Mouse (Mus musculus) hindbrain, embryonic 11.5 days (tissue): ENCODE data around the gene Slc44a3. TPM values are rescaled to one million over a fixed set of nuclear protein-coding genes. Genes with fewer than 3 reads are reported as not detected.
"Not testable (repeated sequence)": the region's sequence is repeated elsewhere in the genome, so short reads cannot be mapped to it uniquely, and the experiment has no call there.

Experiments used
- ATAC-seq: fragments of 200-750 bp; cut with Nextera tagmentation; 2 replicates; pipeline ENCODE4 v1.8.0; 2017; ENCODE audit warnings: mild to moderate bottlenecking, moderate TSS enrichment, moderate library complexity; ENCODE audit not compliant: low FRiP score
- DNase-seq: peaks from one replicate; pipeline ENCODE4 v3.0.0-alpha.2; 2015; ENCODE audit warnings: low spot score
- H3K27ac ChIP-seq: fragments of 300-500 bp; sonication (generic); 2 replicates; pipeline ENCODE4 v1.5.1; 2014; ENCODE audit warnings: mild to moderate bottlenecking, low read depth, low read length
- H3K27me3 ChIP-seq: fragments of 300-500 bp; sonication (generic); 2 replicates; pipeline ENCODE4 v1.6.1; 2014; ENCODE audit warnings: mild to moderate bottlenecking, low read length, moderate library complexity, mixed read lengths; ENCODE audit not compliant: control insufficient read depth, insufficient read depth
- H3K36me3 ChIP-seq: fragments of 300-500 bp; sonication (generic); 2 replicates; pipeline ENCODE4 v1.6.1; 2014; ENCODE audit warnings: mild to moderate bottlenecking, low read length, moderate library complexity, mixed read lengths; ENCODE audit not compliant: control insufficient read depth, insufficient read depth
- H3K4me1 ChIP-seq: fragments of 300-500 bp; sonication (generic); replicated peaks from 2 replicates; pipeline ENCODE4 v1.6.1; 2014; ENCODE audit warnings: low read length, mixed read lengths; ENCODE audit not compliant: control insufficient read depth, insufficient read depth
- H3K4me2 ChIP-seq: fragments of 300-500 bp; sonication (generic); replicated peaks from 2 replicates; pipeline ENCODE4 v1.6.1; 2014; ENCODE audit warnings: mild to moderate bottlenecking, low read depth, low read length
- H3K4me3 ChIP-seq: fragments of 300-500 bp; sonication (generic); 2 replicates; pipeline ENCODE4 v1.5.1; 2014; ENCODE audit warnings: low read depth, low read length
- H3K9ac ChIP-seq: fragments of 300-500 bp; sonication (generic); 2 replicates; pipeline ENCODE4 v1.6.1; 2014; ENCODE audit warnings: low read depth, low read length
- H3K9me3 ChIP-seq: fragments of 300-500 bp; sonication (generic); 2 replicates; pipeline ENCODE4 v1.6.1; 2016; ENCODE audit warnings: low read length; ENCODE audit not compliant: control insufficient read depth
- WGBS: fragments of 180-500 bp; shearing (Covaris S2); extraction: QIAGEN DNeasy Blood & Tissue Kit; methylation state at CpG from one replicate; pipeline ENCODE4 v1.1.7; 2014; 5-methylcytosine and 5-hydroxymethylcytosine counted together
- polyA plus RNA-seq: library from polyadenylated mRNA; unstranded; fragments of >200 nt; fragmentation: Nextera tagmentation; extraction: Ambion mirVana; gene quantifications from 2 replicates; pipeline ENCODE4 v1.2.1, GENCODE M21; 2014

The Slc44a3 gene
- polyA plus RNA-seq, 1 experiment from 2014 or later = 0.86 TPM

GRCm38 (mm10) chr3:121539871-121540431 is 7.7 kb upstream of the Slc44a3 start:
- 5% methylated on average over 8 of the region's 8 CpGs for WGBS
- no peak overlapping the region for H3K9ac ChIP-seq
- peak; percentile 47 for DNase-seq

GRCm38 (mm10) chr3:121538847-121539246 is 6.6 kb upstream of the Slc44a3 start:
- H3K27ac ChIP-seq, DNase-seq, H3K4me2 ChIP-seq, H3K36me3 ChIP-seq, H3K27me3 ChIP-seq, H3K9ac ChIP-seq, H3K9me3 ChIP-seq, H3K4me1 ChIP-seq, H3K4me3 ChIP-seq, ATAC-seq: not testable (repeated sequence)
- WGBS = 78% methylated on average over 3 of the region's 3 CpGs

More at GRCm38 (mm10) chr3:121539871-121540431, 7.7 kb upstream of the Slc44a3 start:
- no peaks in the 10 kb centered on the region for H3K9me3 ChIP-seq
- no peak overlapping the region for H3K4me2 ChIP-seq
- no peaks in the 10 kb centered on the region for H3K27me3 ChIP-seq
- no peak overlapping the region for H3K4me3 ChIP-seq
- no peaks in the 10 kb centered on the region for H3K4me1 ChIP-seq
- no peak overlapping the region for H3K27ac ChIP-seq
- peak; percentile 82 for ATAC-seq
- H3K36me3 ChIP-seq = no peaks in the 10 kb centered on the region

GRCm38 (mm10) chr3:121537996-121538395 is 5.8 kb upstream of the Slc44a3 start:
- WGBS = 89% methylated on average over 3 of the region's 3 CpGs
- H3K9ac ChIP-seq = no peak overlapping the region
- H3K36me3 ChIP-seq = no peaks in the 10 kb centered on the region
- DNase-seq (no peak), ATAC-seq (no peak)
- no peak overlapping the region for H3K27ac ChIP-seq
- H3K4me1 ChIP-seq = no peaks in the 10 kb centered on the region
- no peak overlapping the region for H3K4me2 ChIP-seq
- H3K9me3 ChIP-seq = no peaks in the 10 kb centered on the region
- no peaks in the 10 kb centered on the region for H3K27me3 ChIP-seq
- H3K4me3 ChIP-seq = no peak overlapping the region

DNA sequence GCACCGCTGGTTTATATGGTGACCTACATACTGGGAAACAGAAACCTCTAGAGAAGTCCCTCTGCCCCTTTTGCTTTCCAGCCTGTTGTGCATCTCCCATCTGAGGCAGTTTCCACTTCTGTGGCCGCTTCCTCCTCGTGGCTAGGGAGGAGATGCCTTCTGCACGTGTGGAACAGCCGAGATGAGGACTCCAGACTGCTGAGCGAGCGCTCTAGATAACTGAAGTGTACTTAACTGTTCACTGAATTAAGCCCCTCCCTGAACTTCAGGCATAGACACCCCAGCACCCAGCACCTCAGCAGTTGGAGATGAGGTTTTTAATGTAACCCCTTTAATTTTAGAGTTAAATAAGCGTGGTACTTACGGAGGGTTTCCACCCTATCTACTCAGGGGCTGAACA is 4.6 kb upstream of the Slc44a3 start:
- Histone ChIP-seq H3K27ac (no peak overlapping the region), H3K9me3 (no peaks in the 10 kb centered on the region), H3K36me3 (no peaks in the 10 kb centered on the region), H3K4me1 (peaks cover 4% of the 10 kb centered on the region; the same call in 1 of the 2 replicates), H3K27me3 (peaks cover 8% of the 10 kb centered on the region), H3K4me3 (no peak overlapping the region), H3K9ac (no peak overlapping the region), H3K4me2 (no peak overlapping the region)
- DNase-seq = no peak
- no peak for ATAC-seq
- WGBS = 86% methylated on average over 9 of the region's 9 CpGs

DNA sequence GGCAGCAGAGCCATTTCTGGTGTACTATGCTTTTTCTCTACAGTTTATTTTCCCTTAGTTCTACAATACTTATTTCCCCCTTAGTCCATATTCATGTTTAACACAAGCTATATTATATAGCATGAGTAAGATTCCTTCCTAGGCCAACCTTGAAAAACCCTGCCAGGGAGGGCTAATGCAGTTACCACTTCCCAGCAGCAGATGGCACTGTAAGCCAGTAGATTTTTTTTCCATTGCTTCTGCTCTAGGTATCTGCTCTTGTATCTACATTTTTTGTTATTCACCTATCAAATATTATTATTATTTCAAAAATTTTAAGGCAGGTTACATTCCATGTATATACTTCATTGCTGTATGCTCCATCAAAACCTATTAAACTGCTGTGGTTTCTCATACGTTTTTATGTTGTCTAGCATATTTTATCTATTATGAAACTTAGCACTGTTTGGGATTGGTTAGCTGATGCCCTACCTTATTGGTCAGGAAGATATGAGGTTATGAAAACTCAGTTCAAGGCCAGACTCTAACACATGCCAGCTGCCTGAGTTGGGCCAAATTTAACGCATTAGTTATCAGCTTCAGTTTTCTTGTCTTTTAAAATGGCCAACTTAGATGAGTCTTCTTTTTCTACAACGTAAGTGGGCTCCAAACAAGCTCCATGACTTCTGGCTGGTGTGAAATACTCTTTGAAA is 3.8 kb upstream of the Slc44a3 start:
- H3K36me3 ChIP-seq = no peaks in the 10 kb centered on the region
- no peaks in the 10 kb centered on the region for H3K9me3 ChIP-seq
- no peak overlapping the region for H3K9ac ChIP-seq
- no peak overlapping the region for H3K4me3 ChIP-seq
- DNase-seq = peak; percentile 81
- no peak for ATAC-seq
- peaks cover 11% of the 10 kb centered on the region for H3K27me3 ChIP-seq
- no peak overlapping the region for H3K4me2 ChIP-seq
- no peak overlapping the region for H3K27ac ChIP-seq
- WGBS = 89% methylated on average over 3 of the region's 3 CpGs
- H3K4me1 ChIP-seq = peaks cover 4% of the 10 kb centered on the region; the same call in 1 of the 2 replicates

DNA sequence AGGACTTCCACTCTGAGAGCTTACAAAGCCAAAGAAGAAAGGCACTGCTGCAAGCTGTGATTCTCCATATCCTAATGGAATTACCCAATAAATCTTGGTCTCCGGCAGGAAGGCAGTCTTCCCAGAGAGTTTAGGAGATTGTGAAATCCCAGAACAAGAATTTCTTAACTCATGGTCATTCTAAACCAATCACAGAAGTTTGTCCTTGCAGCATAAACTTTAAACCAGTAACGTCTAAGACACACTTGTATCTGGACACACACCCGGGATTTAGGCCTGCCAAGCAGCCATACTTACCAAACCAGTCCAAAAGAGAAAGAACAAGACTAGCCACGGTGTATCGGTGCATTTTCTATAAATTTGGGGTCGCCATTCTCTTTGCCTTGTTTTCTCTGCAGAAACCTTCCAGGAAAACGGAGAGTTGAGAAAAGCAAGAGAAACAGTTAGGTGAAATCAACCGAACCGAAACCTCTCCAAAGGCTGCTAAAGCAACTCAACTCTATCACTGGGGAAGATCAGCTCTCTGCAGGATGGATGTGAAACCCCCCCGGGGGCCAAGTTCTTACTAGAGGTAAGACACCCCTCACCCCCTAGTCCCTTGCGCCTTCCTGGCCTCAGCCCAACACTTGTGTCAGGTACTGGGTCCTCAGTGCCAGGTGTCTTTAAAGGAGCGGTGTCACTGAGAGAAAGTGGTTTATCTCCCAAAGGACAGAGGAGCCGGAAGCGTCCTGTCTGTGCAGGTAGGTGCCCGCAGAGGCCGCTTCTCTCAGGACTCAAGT is 645 bp downstream of the Slc44a3 start:
- peaks cover 11% of the 10 kb centered on the region for H3K27me3 ChIP-seq
- 50% methylated on average over 16 of the region's 16 CpGs for WGBS
- ATAC-seq = no peak
- H3K4me1 ChIP-seq = peaks cover 4% of the 10 kb centered on the region; the same call in 1 of the 2 replicates
- H3K4me3 ChIP-seq = peak overlapping the region; percentile 16; the same call in 1 of the 2 replicates
- no peak overlapping the region for H3K9ac ChIP-seq
- DNase-seq = no peak
- H3K27ac ChIP-seq = no peak overlapping the region
- no peaks in the 10 kb centered on the region for H3K36me3 ChIP-seq
- peak overlapping the region; percentile 40 for H3K4me2 ChIP-seq
- no peaks in the 10 kb centered on the region for H3K9me3 ChIP-seq

GRCm38 (mm10) chr3:121530546-121531258 is 1.5 kb downstream of the Slc44a3 start:
- Histone ChIP-seq H3K36me3 (no peaks in the 10 kb centered on the region), H3K27me3 (peaks cover 11% of the 10 kb centered on the region), H3K4me3 (no peak overlapping the region), H3K4me2 (no peak overlapping the region), H3K27ac (no peak overlapping the region), H3K4me1 (peaks cover 4% of the 10 kb centered on the region; the same call in 1 of the 2 replicates), H3K9ac (no peak overlapping the region), H3K9me3 (no peaks in the 10 kb centered on the region)
- WGBS = 52% methylated on average over 10 of the region's 10 CpGs
- DNase-seq (peak; percentile 19), ATAC-seq (0 out of 2 replicates have a peak, but pooled peaks have one; percentile 43)
